Mouse (Mus musculus) heart, postnatal 0 days (tissue): ENCODE data around the gene Atrnl1. TPM values are rescaled to one million over a fixed set of nuclear protein-coding genes. Genes with fewer than 3 reads are reported as not detected.

Experiments used
- ATAC-seq: fragments of 200-750 bp; cut with Nextera tagmentation; 2 replicates; pipeline ENCODE4 v1.8.0; 2017; ENCODE audit warnings: low read depth, moderate number of reproducible peaks, moderate library complexity; ENCODE audit not compliant: insufficient read depth
- DNase-seq: peaks from one replicate; pipeline ENCODE4 v3.0.0-alpha.2; 2016; ENCODE audit warnings: low spot score
- H3K27ac ChIP-seq: fragments of 300-500 bp; sonication (generic); 2 replicates; pipeline ENCODE4 v1.5.1; 2014; ENCODE audit warnings: low read depth, mild to moderate bottlenecking
- H3K27me3 ChIP-seq: fragments of 300-500 bp; sonication (generic); 2 replicates; pipeline ENCODE4 v1.6.1; 2014; ENCODE audit warnings: low read length, mixed read lengths; ENCODE audit not compliant: control insufficient read depth, insufficient read depth
- H3K36me3 ChIP-seq: fragments of 300-500 bp; sonication (generic); replicated peaks from 2 replicates; pipeline ENCODE4 v1.6.1; 2014; ENCODE audit warnings: low read length, mixed read lengths; ENCODE audit not compliant: control insufficient read depth, insufficient read depth
- H3K4me1 ChIP-seq: fragments of 300-500 bp; sonication (generic); 2 replicates; pipeline ENCODE4 v1.6.1; 2014; ENCODE audit warnings: antibody characterized with exemption; ENCODE audit not compliant: control insufficient read depth, insufficient read depth
- H3K4me2 ChIP-seq: fragments of 300-500 bp; sonication (generic); 2 replicates; pipeline ENCODE4 v1.6.1; 2014; ENCODE audit warnings: low read depth, mild to moderate bottlenecking, low read length, moderate library complexity
- H3K4me3 ChIP-seq: fragments of 300-500 bp; sonication (generic); 2 replicates; pipeline ENCODE4 v1.5.1; 2014; ENCODE audit warnings: low read depth, low read length
- H3K9ac ChIP-seq: fragments of 300-500 bp; sonication (generic); replicated peaks from 2 replicates; pipeline ENCODE4 v1.6.1; 2014; ENCODE audit warnings: low read depth, low read length, mixed read lengths
- H3K9me3 ChIP-seq: fragments of 300-500 bp; sonication (generic); replicated peaks from 2 replicates; pipeline ENCODE4 v1.6.1; 2016; ENCODE audit warnings: low read length; ENCODE audit not compliant: control insufficient read depth
- CTCF ChIP-seq: IDR thresholded peaks from 2 replicates; pipeline ENCODE4 v1.5.1; 2016; ENCODE audit warnings: antibody characterized with exemption, control low read depth, low read depth
- EP300 ChIP-seq: IDR thresholded peaks from 2 replicates; pipeline ENCODE4 v1.6.1; 2016; ENCODE audit warnings: antibody characterized with exemption, low read depth
- WGBS: fragments of 180-500 bp; shearing (Covaris S2); extraction: QIAGEN DNeasy Blood & Tissue Kit; methylation state at CpG from one replicate; pipeline ENCODE4 v1.1.7; 2014; 5-methylcytosine and 5-hydroxymethylcytosine counted together
- polyA plus RNA-seq: library from polyadenylated mRNA; unstranded; fragments of >200 nt; fragmentation: Nextera tagmentation; extraction: Ambion mirVana; gene quantifications from 2 replicates; pipeline ENCODE4 v1.2.1, GENCODE M21; 2015
- total RNA-seq: library from RNA; depleted of rRNA; stranded (reverse); fragments of >200 nt; gene quantifications from 2 replicates; pipeline ENCODE4 v1.2.3, GENCODE M21; 2014; ENCODE audit warnings: low replicate concordance

The Atrnl1 gene
- total and polyA plus RNA-seq, 2 experiments from 2014 or later = 1.7 to 16.9 TPM

DNA sequence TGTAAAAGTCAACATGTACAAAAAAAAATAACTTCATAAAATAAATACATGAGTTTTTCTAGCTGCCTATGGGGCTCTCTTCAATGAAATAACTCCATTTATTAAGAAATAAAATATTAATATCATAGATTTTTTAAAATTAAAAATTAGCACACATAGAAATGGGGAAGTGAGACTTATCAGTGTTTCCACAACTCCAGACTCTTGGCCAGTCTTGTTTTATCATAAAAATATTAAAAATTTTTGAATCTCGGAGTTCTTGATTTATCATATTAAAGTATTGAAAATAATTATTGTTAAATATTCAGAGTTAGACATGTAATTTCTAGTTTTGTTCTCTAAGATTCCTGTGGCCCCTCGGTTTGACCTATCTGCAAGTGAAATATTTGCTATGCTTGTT, 337.7 kb downstream of the Atrnl1 start:
- TF ChIP-seq CTCF (no peak), EP300 (no peak)
- H3K27ac ChIP-seq = no peak overlapping the region
- ATAC-seq (no peak), DNase-seq (no peak)
- no peak overlapping the region for H3K4me2 ChIP-seq
- H3K36me3 ChIP-seq = 0 out of 2 replicates have a peak, but pooled peaks cover 3% of the 10 kb centered on the region
- no peak overlapping the region for H3K4me3 ChIP-seq
- no peaks in the 10 kb centered on the region for H3K9me3 ChIP-seq
- H3K9ac ChIP-seq = no peak overlapping the region
- no peaks in the 10 kb centered on the region for H3K4me1 ChIP-seq
- H3K27me3 ChIP-seq = no peaks in the 10 kb centered on the region
- WGBS = 91% methylated on average over 2 of the region's 2 CpGs

GRCm38 (mm10) chr19:57949260-57949917, 338.6 kb downstream of the Atrnl1 start:
- H3K9ac ChIP-seq = no peak overlapping the region
- no peak overlapping the region for H3K4me3 ChIP-seq
- TF ChIP-seq EP300 (no peak), CTCF (no peak)
- H3K36me3 ChIP-seq = 0 out of 2 replicates have a peak, but pooled peaks cover 3% of the 10 kb centered on the region
- ATAC-seq = no peak
- H3K27me3 ChIP-seq = no peaks in the 10 kb centered on the region
- no peak overlapping the region for H3K27ac ChIP-seq
- H3K4me1 ChIP-seq = no peaks in the 10 kb centered on the region
- H3K9me3 ChIP-seq = no peaks in the 10 kb centered on the region
- 87% methylated on average over 13 of the region's 13 CpGs for WGBS
- DNase-seq = no peak
- no peak overlapping the region for H3K4me2 ChIP-seq

- Histone ChIP-seq H3K4me1 (no peaks in the 10 kb centered on the region), H3K4me2 (no peak overlapping the region), H3K9ac (no peak overlapping the region), H3K36me3 (no peaks in the 10 kb centered on the region), H3K9me3 (no peaks in the 10 kb centered on the region), H3K27ac (no peak overlapping the region), H3K4me3 (no peak overlapping the region), H3K27me3 (no peaks in the 10 kb centered on the region)
- ATAC-seq = no peak
- TF ChIP-seq EP300 = no peak
- no peak for TF ChIP-seq CTCF
- no peak for DNase-seq
- 88% methylated on average over 3 of the region's 3 CpGs for WGBS
Observed at GRCm38 (mm10) chr19:57954131-57954530, 343.3 kb downstream of the Atrnl1 start.

- 69% methylated on average over 3 of the region's 3 CpGs for WGBS
- no peak overlapping the region for H3K4me3 ChIP-seq
- no peaks in the 10 kb centered on the region for H3K36me3 ChIP-seq
- no peaks in the 10 kb centered on the region for H3K27me3 ChIP-seq
- H3K9ac ChIP-seq = no peak overlapping the region
- DNase-seq (no peak), ATAC-seq (no peak)
- no peaks in the 10 kb centered on the region for H3K4me1 ChIP-seq
- H3K27ac ChIP-seq = no peak overlapping the region
- no peak for TF ChIP-seq CTCF
- TF ChIP-seq EP300 = no peak
- H3K9me3 ChIP-seq = no peaks in the 10 kb centered on the region
- no peak overlapping the region for H3K4me2 ChIP-seq
Observed at GRCm38 (mm10) chr19:57956459-57956858, 345.6 kb downstream of the Atrnl1 start.

DNA sequence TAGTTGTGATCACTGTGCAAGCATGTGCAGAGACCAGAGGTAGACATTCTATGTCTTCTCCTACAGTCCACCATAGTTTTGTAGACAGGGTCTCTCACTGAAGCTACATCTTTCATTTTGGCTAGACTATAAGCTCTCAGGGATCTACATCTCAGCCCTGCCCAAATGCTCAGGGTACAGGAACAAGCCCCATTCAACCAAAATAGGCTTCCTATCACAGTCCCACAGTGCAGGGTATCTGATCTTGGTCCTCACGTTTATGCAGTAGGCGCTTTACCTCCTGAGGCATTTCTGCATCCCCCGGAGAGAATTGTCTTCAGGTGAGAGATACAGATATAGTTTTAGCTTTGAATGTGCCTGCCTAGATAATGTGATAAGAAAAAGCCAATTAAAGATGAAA, 346.5 kb downstream of the Atrnl1 start:
- Histone ChIP-seq H3K4me3 (no peak overlapping the region), H3K9me3 (no peaks in the 10 kb centered on the region), H3K4me1 (no peaks in the 10 kb centered on the region), H3K27me3 (no peaks in the 10 kb centered on the region), H3K4me2 (no peak overlapping the region), H3K27ac (no peak overlapping the region), H3K9ac (no peak overlapping the region), H3K36me3 (no peaks in the 10 kb centered on the region)
- no peak for DNase-seq
- no peak for TF ChIP-seq CTCF
- no peak for TF ChIP-seq EP300
- WGBS = 84% methylated on average over 3 of the region's 3 CpGs
- no peak for ATAC-seq

GRCm38 (mm10) chr19:57958154-57958553, 347.3 kb downstream of the Atrnl1 start:
- no peak for TF ChIP-seq EP300
- TF ChIP-seq CTCF = no peak
- Histone ChIP-seq H3K27me3 (no peaks in the 10 kb centered on the region), H3K9me3 (no peaks in the 10 kb centered on the region), H3K4me2 (no peak overlapping the region), H3K9ac (no peak overlapping the region), H3K27ac (no peak overlapping the region), H3K4me1 (no peaks in the 10 kb centered on the region), H3K36me3 (no peaks in the 10 kb centered on the region), H3K4me3 (no peak overlapping the region)
- DNase-seq = no peak
- ATAC-seq = no peak
